Mouse (Mus musculus): ENCODE data around the gene Pgam1.
"Not testable (repeated sequence)": the region's sequence is repeated elsewhere in the genome, so short reads cannot be mapped to it uniquely, and the experiment has no call there.

Gene Pgam1

GRCm38 (mm10) chr19:41911178-41912073 lies at the start of gene Pgam1:
TSS of gene Pgam1 (plus strand) at chr19:41911923.
- peak; percentile 99 for DNase-seq (ENCODE audit: extremely low spot score)

- DNase-seq (ENCODE audit: extremely low spot score): no peak
Measured at GRCm38 (mm10) chr19:41866707-41867106, 45.0 kb upstream of the Pgam1 start.

DNA sequence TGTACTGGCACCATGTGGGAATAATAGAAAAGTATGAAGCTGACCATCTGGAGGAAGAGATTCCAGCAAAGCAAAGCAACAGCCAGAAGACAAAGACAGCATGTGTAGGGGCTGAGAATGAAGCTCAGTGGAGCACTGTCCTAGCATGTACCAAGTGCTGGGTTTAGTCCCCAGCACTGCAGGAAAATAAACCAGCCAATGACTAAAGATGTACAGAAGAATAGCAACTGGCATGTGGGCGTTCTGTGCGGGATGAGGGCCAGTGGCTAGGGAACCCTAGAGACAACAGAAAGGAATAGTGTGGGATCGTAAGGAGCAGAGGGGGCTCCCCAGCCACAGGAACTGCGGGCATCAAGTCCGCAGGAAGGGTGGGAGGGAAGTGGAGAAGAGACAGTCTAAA lies 42.4 kb upstream of the Pgam1 start:
- DNase-seq (ENCODE audit: extremely low spot score): no peak

DNA sequence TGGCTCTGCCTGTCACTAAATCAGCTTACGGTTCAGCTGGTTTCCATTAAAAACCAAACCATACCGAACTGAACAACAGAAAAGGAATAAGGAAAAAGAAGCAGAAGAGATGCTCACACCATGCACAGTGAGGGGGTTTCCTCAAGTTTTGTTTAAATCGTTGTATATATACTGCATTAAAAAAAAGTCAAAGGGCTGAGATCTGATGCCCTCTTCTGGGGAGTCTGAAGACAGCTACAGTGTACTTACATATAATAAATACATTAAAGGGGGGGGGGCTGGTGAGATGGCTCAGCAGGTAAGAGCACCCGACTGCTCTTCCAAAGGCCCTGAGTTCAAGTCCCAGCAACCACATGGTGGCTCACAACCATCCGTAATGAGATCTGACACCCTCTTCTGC lies 41.8 kb upstream of the Pgam1 start:
- not testable (repeated sequence) for DNase-seq (ENCODE audit: extremely low spot score)

GRCm38 (mm10) chr19:41872285-41872684 lies 39.4 kb upstream of the Pgam1 start:
- no peak for DNase-seq (ENCODE audit: extremely low spot score)

DNA sequence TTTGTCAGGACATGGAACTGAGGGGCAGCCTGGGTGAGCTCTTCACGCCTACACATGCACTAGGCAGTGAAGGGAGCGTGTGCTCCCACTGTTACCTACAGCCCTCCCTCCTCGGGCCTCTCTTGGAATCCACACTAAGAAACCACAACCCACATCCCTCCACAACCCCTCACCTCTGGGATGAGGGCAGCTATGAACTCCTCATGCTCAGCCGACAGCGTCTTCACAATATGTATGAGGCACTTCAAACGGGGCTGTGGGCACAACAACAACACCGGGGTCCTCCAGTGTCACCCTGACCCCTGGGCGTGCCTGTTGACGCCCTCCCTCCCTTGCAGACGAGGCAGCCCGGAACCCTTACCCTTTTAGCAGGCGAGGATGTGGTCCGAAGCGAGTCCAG lies 37.4 kb upstream of the Pgam1 start:
- no peak for DNase-seq (ENCODE audit: extremely low spot score)

- no peak for DNase-seq (ENCODE audit: extremely low spot score)
Measured at GRCm38 (mm10) chr19:41881842-41882241, 29.9 kb upstream of the Pgam1 start.

GRCm38 (mm10) chr19:41883882-41884281 lies 27.8 kb upstream of the Pgam1 start:
- no peak for DNase-seq (ENCODE audit: extremely low spot score)

DNA sequence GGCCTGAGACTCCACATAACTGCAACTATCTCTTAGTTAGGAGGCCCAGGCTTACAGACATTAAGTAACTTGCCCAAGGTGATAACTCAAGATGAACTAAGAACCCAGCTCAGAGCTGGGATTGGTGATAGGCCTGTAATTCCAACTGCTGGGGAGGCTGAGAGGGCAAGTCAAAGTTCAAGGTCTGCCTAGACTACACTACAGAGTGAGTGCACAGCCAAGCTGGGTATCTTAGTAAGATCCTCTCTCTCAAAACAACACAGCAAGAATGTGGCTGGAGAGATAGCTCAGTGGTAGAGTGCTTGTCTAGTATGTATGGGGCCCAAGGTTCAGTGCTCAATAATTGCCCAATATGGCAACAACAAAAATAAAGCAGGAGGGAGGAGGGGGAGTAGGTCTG lies 23.5 kb upstream of the Pgam1 start:
- DNase-seq (ENCODE audit: extremely low spot score): no peak

- DNase-seq (ENCODE audit: extremely low spot score): no peak
Measured at GRCm38 (mm10) chr19:41894959-41895358, 16.8 kb upstream of the Pgam1 start.

- peak; percentile 87 for DNase-seq (ENCODE audit: extremely low spot score)
Measured at GRCm38 (mm10) chr19:41895460-41896318, 16.0 kb upstream of the Pgam1 start, which contains the start of gene Rrp12. TSS of gene Rrp12 (minus strand) at chr19:41896173.

DNA sequence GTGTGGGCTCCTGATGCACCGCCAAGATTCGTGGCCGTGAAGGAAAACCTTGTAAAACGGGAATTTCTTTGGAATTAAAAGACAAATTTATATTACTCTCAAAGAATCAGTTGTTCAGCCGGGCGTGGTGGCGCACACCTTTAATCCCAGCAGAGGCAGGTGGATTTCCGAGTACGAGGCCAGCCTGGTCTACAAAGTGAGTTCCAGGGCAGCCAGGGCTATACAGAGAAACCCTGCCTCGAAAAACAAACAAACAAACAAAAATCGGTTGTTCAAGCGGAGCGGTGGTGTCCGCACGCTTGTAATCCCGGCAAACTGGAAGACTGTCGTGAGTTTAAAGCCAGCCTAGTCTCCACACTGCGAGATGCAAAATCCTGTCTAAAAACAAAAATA lies 15.4 kb upstream of the Pgam1 start:
- DNase-seq (ENCODE audit: extremely low spot score): no peak

DNA sequence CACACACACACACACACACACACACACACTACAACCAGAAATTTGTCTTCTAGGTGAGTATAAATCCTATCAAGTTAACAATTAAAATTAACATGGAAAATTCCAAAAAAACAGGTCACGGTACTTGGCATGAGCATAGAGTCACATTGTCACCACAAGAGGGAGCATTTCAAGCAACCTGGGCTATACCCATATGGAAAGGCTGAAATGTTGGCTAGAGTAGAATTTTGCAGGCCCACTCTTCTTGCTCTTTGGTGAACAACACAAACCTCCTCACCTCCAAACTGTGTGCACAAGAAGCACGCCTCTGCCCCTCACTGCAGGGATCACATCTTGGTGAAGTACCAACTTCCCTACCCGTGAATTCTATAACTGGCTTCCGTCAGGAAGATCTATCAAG lies 12.9 kb upstream of the Pgam1 start:
- DNase-seq (ENCODE audit: extremely low spot score): peak; percentile 42

DNA sequence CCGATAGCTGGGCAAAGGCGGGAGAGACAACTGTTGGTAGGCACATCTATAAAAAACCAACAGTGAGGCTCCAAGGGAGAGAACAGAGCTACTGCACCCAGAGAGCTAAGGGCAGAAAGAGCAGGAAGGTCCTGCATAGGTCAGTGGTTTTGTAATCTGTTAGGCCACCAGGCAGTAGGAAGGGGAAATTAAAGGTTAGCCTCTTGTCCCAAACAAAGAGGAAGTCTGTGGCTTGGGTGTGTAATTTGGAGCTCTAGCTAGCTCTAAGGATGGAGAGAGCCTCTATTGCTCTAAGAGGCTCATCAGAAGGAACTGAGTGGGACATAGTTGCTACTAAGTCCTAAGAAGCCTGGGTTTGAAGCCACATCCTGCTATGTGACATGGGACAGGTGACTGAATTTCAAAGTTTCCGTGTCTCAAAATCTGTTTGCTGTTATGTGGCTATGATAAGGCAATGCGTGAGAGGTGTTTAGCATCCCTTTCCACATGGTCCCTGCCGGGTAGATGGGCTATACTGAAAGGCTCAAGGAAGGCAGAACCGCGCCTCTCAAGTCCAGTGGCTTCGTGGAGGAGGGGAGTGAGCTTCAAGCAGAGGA lies 11.1 kb upstream of the Pgam1 start:
- DNase-seq (ENCODE audit: extremely low spot score): no peak

DNA sequence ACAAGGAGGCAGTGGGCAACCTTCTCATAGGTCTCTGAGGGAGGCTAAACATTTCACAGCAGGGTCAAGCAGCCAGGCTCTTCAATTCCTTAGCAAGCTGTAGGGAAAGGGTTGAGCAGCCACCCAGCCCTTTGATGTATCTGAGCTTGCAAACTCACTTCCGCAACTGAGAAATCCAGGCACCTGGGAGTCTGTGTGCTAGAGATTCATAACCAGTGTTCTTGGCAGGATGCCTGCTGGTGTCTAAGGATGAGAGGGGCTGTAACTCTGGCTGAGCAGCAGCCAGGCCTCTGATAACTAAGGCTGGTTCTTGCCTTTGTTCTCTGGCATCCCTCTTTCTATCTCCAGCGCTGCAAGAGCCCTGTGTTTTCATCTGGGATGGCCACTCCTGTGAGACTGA lies 10.0 kb upstream of the Pgam1 start:
- no peak for DNase-seq (ENCODE audit: extremely low spot score)

- DNase-seq (ENCODE audit: extremely low spot score): no peak
Measured at GRCm38 (mm10) chr19:41902848-41903593, 8.7 kb upstream of the Pgam1 start.

DNA sequence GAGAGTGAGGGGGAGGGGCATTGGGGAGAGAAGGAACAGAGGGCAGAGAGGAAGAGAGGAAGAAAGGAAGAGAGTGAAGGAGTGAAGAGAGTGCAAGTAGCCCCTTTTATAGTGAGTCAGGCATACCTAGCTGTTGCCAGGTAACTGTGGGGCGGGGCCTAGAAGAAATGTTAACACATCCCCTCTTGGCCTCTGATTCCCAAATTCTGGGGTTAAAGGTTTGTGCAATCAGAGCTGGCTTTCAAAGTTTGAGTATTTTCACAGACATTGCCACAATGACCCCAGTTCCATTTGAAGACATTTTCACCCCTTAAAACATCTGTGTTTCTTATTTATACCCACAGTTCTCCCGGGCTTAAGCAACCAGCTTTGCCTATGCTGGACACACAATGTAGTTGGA lies 6.5 kb upstream of the Pgam1 start:
- DNase-seq (ENCODE audit: extremely low spot score): no peak

DNA sequence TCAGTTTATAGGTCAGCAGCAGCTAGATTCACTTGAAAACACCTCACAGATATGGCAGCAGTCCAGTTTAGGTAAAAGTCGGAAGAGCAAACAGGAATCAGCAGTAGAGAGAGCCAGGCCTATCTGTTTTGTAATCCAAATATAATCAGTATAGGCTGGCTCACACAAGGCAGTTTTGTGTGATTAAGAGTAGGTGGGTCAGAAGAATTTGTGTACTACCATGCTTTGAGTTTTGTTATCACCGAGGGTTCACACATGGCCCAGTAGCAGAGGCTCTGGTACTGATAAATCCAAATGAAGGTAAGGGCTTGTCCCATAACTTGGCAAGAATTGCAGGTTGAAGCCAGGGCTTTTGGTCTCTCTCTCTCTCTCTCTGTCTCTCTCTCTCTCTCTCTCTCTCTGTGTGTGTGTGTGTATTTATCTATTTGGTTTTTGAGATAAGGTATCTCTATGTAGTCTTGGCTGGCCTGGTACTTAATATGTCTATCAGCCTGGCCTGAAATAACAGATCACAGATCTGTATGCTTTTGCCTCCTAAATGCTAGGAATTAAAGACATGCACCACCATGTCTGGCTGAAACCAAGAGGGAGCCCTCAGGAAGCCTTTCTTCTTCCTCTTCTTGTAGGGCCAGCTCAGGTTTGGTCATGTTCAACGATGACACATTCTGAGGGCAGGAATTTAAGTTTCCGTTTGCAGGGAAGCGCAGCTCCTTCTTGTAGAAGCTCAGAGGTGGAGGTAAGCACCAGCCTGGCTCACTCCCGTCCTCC lies 5.2 kb upstream of the Pgam1 start:
- no peak for DNase-seq (ENCODE audit: extremely low spot score)

DNA sequence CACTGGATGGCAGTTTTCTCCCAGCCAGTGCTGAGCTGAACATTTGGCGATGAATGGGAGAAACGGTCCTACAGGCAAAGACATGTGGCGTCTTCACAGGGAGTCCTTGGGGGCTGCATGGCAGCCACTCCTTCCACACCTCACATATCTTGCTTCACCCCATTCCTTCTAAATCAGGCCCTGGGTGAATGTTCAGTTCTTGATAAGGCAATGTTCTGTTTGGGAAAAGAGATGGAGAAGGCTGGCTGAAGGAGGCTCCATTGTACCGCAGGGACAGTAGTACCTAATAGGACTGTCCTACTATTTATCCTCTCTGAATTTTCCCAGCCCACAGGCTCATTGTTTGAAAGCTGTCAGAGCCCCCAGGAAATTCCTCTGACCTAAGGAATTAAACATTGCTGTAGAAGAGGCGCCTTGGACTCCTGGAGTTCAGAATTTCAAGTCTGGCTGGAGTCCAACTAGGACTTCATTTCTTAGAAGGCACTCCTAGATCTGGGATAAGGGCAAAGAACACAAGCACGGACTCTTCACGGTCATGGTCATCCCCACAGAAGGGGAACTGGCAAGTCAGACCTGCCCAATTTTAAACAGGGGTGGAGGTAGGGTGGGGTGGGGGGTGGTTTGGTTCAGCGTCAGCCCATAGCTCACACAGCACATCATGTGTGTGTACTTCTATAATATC lies 4.5 kb upstream of the Pgam1 start:
- no peak for DNase-seq (ENCODE audit: extremely low spot score)

GRCm38 (mm10) chr19:41908736-41909135 lies 3.0 kb upstream of the Pgam1 start:
- no peak for DNase-seq (ENCODE audit: extremely low spot score)

Data from embryo, embryonic 9.5 days (tissue).